Mouse (Mus musculus) embryonic fibroblast, embryonic 13.5 days (primary cell): Measurements from ENCODE around the gene Pold4.

Experiments
- CTCF ChIP-seq: IDR thresholded peaks from 2 replicates; pipeline ENCODE4 v1.5.1; 2011; ENCODE audit warnings: mild to moderate bottlenecking, control low read depth, low read length, moderate library complexity, borderline replicate concordance; ENCODE audit not compliant: insufficient read depth
- POLR2A ChIP-seq: IDR thresholded peaks from 2 replicates; pipeline ENCODE4 v1.6.1; 2011; ENCODE audit warnings: low read depth, mild to moderate bottlenecking, control low read depth, low read length, moderate library complexity

GRCm38 (mm10) chr19:4227446-4227845 is 4.3 kb upstream of the Pold4 start:
- no peak for TF ChIP-seq POLR2A
- no peak for TF ChIP-seq CTCF
